Mouse (Mus musculus) gastrocnemius, postnatal 25 days (tissue): ENCODE results near the gene Galnt7. TPM values are rescaled to one million over a fixed set of nuclear protein-coding genes. Genes with fewer than 3 reads are reported as not detected.

ENCODE experiments used
- DNase-seq: peaks from one replicate; pipeline ENCODE4 v3.0.0; 2022
- total RNA-seq, 2 experiments: library from RNA; stranded (reverse); gene quantifications; 1 replicate in 1 of 2; 2 replicates in 1 of 2; pipeline ENCODE4 v1.2.3; 2021

Gene Galnt7
- total RNA-seq, 2 experiments from 2014 or later, result 2.9 to 3.6 TPM

DNA sequence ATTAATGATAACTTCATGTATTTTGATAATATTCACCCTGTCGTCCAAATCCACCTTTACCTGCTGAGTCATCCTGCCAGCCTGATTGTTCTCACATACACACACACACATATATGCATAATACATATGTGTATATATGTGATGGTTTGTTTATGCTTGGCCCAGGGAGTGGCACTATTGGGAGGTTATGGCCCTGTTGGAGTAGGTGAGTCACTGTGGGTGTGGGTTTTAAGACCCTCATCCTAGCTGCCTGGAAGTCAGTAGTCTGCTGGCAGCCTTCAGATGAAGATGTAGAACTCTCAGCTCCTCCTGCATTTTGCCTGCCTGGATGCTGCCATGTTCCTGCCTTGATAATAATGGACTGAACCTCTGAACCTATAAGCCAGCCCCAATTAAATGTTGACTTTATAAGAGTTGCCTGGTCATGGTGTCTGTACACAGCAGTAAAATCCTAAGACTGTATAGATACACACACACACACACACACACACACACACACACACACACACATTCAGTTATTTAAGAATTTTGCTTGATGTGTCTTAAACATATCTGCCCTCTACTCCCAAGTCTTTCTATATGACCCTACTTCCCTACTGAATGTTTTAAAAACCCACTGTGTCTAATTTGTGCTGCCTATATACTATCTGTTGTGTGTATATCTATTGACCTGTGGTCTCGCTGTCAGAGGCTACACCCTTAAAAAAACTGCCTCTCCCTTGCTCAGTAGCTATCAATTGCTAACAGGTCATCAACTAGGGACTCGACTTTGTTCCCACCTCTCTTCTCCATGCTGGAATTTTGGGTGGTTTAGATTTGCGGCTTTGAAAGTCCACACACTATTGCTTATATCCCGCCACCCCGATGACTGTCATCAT, 23.8 kb downstream of the Galnt7 start:
- DNase-seq, result no peak

GRCm38 (mm10) chr8:57627946-57628786, 24.7 kb downstream of the Galnt7 start:
- DNase-seq, result no peak

DNA sequence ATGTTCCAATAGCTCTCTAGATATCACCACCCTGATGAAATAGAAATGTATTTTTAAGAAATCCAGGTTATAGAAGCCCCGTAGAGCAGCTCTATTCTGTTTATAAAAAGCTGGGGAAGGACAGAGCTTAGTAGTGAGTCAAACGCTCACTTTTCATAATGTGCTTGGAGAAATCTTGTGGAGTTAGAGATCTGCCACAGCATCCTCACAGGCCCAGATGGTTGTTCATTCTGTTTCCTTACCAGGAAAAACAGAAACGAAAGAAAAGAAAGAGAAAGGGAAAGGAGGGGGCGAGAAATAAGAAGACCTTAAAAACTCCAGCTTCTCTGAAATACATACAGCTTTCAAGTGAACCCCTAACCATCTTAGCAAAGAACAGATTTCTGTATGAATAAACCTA, 28.9 kb downstream of the Galnt7 start:
- no peak for DNase-seq

GRCm38 (mm10) chr8:57623051-57623450, 29.8 kb downstream of the Galnt7 start:
- DNase-seq, result no peak

DNA sequence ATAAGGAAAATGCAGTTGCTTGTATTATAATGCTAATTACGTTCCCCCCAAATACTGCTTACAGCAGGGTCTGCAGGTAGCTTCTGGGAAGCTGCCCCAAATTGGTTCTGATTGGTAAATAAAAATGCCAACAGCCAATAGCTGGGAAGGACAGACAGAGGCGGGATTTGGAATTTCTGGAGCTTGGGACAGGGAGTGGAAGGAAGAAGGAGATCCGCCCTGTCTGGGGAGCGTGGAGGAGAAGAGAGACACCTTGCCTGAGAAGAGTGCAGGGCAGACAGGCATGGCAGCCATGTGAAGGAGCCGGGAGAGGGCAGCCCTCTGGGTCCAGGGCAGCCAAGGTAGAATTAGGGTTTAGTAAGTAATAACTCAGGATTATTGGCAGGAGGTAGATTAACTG, 35.9 kb downstream of the Galnt7 start:
- no peak for DNase-seq

GRCm38 (mm10) chr8:57615016-57615657, 37.7 kb downstream of the Galnt7 start:
- peak; percentile 46 for DNase-seq

GRCm38 (mm10) chr8:57611419-57611977, 41.3 kb downstream of the Galnt7 start:
- no peak for DNase-seq

DNA sequence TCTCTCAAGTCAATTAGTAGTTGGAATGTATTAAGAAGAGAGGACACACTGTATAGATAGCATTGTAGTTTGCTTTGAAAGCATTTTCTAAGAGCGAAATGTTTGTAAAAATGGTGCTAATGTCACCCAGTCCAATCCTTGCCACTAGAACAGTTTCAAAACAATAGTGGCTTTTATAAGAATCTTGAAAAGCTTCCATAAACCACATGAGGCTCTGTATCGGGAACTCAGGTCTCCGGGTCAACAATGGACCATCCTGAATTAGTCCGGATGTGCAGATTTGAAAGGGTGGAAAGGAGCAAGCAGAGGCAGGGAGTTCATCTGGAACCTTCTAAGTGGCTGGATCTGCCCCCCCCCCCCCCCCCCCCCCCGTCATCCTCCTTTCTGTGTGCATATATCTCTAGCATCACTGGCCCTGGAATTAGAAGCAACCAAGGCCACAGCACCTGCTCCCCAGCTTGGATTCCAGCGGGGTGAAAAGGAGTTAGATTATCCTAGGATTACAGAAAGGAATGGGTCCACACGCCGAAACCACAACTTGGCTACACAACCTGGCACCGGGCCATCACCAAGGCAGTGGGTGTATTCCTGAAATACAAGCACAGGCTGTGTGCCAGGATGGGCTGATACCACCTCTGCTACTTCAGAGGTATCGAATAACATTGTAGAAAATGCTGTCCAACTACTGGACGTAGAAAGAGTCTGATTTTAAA, 42.0 kb downstream of the Galnt7 start:
- DNase-seq, result peak; percentile 14

DNA sequence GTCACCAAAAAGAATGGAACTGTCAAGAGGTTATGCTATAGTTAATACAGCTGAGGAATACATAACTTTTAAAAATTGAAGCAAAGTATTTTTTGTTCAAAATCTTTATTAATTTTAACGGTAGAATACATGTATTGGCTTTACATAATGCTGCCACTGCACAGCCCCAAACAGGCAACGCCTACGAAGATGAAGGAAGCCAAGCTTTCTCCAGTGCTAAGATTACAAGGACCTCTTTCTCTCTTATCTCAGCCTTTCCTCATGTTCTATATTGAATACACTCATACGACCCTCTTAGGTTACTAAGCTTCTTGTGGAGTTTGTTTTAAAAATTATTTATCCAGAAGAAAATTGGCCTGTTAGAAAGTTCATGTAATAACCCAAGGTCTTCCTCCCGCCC, 50.3 kb downstream of the Galnt7 start:
- DNase-seq, result no peak

DNA sequence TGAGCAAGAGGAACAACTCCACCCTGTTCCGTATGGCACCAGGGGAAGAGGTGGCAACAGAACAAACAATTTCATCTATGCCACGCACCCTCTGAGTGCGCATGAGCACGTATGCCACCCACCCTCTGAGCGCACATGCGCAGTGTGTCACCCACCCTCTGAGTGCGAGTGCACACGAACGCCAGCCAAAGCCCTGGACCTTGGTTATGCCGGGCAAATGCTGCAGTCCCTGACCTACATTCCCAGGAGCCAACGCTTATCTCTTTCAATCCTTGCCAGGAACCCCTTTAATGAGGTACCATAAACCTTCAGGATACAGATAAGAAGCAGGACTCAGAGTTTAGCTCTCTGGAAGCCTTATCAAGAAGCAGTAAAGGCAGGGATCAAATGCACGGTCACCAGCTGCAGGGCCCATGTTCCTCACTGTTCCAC, 50.8 kb downstream of the Galnt7 start:
- no peak for DNase-seq

- DNase-seq, result no peak
Measured at GRCm38 (mm10) chr8:57599813-57600555, 52.8 kb downstream of the Galnt7 start.

DNA sequence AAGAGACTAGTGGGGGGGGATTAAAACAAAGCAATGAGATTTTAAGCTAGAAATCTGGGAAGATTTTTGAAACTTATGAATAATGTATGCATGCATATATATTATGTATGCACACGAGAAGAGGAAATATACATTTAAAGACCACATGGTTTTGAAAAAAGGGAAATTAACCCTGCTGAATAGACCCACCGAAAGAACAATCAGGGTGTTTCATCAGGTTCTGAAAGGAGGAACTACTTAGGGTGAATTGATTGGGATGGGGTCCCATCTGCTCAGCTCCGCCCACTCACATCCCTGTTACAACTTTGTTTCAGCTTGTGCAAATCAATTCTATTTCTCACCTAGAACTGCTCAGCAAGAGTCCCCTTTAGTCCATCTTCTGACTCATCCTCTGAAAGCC, 57.0 kb downstream of the Galnt7 start:
- no peak for DNase-seq

GRCm38 (mm10) chr8:57594175-57594885, 58.5 kb downstream of the Galnt7 start:
- DNase-seq, result no peak

GRCm38 (mm10) chr8:57592604-57593003, 60.2 kb downstream of the Galnt7 start:
- DNase-seq, result no peak

GRCm38 (mm10) chr8:57591681-57592080, 61.2 kb downstream of the Galnt7 start:
- no peak for DNase-seq

DNA sequence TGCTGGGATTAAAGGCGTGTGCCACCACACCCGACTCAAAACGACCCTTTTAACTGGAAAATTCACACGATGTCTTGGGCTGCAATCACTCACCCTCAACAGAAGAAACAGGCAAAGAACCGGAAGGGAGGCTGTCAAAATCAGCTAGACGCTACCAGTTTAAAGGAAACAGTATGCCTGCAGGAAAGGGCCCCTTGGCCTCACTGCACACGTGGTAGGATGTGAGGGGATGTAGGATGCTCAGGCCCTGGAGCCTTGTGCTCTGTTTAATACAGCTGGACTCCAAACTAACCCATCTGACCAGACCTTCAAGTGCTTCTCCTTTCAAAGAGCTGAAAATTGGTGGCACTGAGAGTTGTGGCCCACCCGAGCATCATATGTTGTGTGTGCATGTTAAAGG, 62.8 kb downstream of the Galnt7 start:
- DNase-seq, result no peak

DNA sequence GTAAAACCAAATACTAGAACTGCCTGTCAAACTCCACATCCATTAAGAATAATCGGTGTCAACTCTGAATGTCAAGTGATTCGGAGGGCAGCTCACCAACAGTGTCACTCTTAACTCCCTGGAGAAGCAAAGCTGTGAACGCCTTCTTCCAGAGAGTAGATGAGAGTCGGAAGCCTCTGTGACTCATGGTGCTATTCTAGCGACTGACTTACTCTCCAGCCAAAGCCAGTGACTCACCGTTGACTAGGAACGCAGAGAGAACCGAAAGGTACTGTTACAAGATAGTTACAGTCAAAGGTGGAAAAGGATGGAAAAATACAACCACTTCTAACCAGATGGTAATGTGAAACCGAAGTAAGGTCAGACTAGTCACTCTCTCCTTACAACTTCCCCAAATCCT, 63.7 kb downstream of the Galnt7 start:
- no peak for DNase-seq

DNA sequence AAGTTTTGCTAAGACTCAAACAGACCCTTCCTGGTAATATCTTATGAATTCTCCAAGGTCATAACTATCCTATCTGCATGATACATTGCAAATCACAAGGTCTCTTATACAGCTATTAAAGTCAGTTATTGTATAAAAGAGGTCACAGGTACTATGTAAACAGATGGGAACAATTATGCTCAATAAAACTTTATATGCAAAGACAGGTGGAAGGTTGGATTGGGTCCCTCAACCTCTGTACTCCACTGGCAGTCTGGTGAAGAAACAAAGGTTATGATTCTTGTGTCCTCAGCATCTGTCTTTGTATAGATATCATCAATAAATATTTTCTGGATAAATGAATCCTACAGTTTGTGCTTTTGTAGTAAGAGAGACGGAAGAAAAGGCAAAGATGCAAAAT, 64.2 kb downstream of the Galnt7 start:
- DNase-seq, result no peak

DNA sequence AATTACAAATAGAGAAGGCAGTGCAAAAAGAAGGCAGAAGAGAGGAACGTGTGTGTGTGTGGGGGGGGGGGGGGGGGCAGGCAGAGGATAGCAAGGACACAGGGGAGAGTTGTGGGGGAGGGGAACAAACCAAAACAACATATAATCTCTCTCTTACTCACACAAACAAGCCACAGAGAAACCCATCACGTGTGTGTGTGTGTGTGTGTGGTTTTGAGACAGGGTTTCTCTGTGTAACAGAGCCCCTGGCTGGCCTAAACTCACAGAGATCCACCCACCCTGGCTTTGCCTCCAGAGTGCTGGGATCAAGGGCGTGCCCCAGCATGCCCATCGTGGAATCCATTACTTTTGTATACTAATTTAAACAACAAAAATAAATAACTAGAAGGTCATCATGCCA, 66.2 kb downstream of the Galnt7 start:
- no peak for DNase-seq

GRCm38 (mm10) chr8:57585831-57586230, 67.0 kb downstream of the Galnt7 start:
- no peak for DNase-seq

DNA sequence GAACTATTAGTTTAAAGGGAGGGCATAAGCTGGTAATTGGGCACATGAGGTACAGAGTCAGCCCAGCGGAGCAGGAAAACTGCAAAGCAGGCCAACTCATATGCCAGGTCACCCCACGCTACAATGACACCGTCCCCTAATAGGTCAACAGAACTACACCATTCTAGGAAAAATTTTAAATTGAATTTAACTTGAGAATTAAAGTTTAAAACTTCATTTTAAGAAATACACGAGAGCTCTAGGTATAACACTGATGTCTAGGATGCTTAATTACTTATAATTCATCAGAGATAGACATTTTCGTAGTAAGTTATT, 67.7 kb downstream of the Galnt7 start:
- no peak for DNase-seq
